ENCODE assay signal across 14 mouse cellular contexts in genomic region chrX:168660236-168660635, GRCm38 (mm10). TPM values are rescaled to one million over a fixed set of nuclear protein-coding genes. Genes with fewer than 3 reads are reported as not detected.
DNase-seq lines count a peak whose midpoint lies in the region; ATAC-seq and TF ChIP-seq lines count a peak whose summit lies in the region.
"Had no signal": no experiment of that assay in that cellular context is flagged by ENCODE, and none has a peak within 500 bp of the region (broad histone marks: within the 10 kb centered on the region; RNA-seq: fewer than 3 reads in every experiment).

No protein-coding gene starts in this region.

- TF ChIP-seq POLR2A in kidney, adult 2 months (IDR thresholded peaks at IDR 0.05; ENCODE audit: low read depth, low read length): no peak

- H3K27me3 ChIP-seq in liver, postnatal 0 days (ENCODE audit: insufficient read depth, low read length): no peaks in the 10 kb centered on the region
- H3K27me3 ChIP-seq in liver, embryonic 11.5 days (replicated peaks; ENCODE audit: control insufficient read depth, insufficient read depth, low read length): no peaks in the 10 kb centered on the region
- no peaks in the 10 kb centered on the region; the same call in 1 of the 2 replicates for H3K27me3 ChIP-seq in heart, embryonic 10.5 days (ENCODE audit: insufficient read depth, poor library complexity, severe bottlenecking)
- H3K27me3 ChIP-seq in kidney, adult 2 months (replicated peaks; ENCODE audit: control insufficient read depth, insufficient read depth, low read length): no peaks in the 10 kb centered on the region
- H3K27me3 ChIP-seq: hindbrain, embryonic 12.5 days had no signal

- H3K27ac ChIP-seq in liver, postnatal 0 days (ENCODE audit: low read depth): no peak overlapping the region
- no peak overlapping the region for H3K27ac ChIP-seq in liver, embryonic 11.5 days (ENCODE audit: low read depth, low read length)
- no peak overlapping the region for H3K27ac ChIP-seq in heart, embryonic 10.5 days
- no peak overlapping the region for H3K27ac ChIP-seq in kidney, adult 2 months (ENCODE audit: insufficient read depth, low read depth, low read length)
- H3K27ac ChIP-seq: gastrocnemius, adult 2 months; hindbrain, embryonic 12.5 days; liver, embryonic 14.5 days; neural tube, embryonic 13.5 days had no signal

- WGBS in liver, postnatal 0 days (ENCODE audit: insufficient replicate concordance): 73% methylated on average over 4 of the region's 4 CpGs
- WGBS in liver, embryonic 11.5 days: 71% methylated on average over 4 of the region's 4 CpGs
- 75% methylated on average over 4 of the region's 4 CpGs for WGBS in heart, embryonic 10.5 days
- WGBS in kidney, adult 2 months: 43% methylated on average over 4 of the region's 4 CpGs

- ATAC-seq in CD4-positive, CD25-positive, alpha-beta regulatory T cell, adult 4 months: no peak
- no peak for ATAC-seq in liver, postnatal 0 days
- ATAC-seq in liver, embryonic 11.5 days (replicated peaks; ENCODE audit: low FRiP score): no peak
- peak; percentile 91 for ATAC-seq in megakaryocyte-erythroid progenitor cell, adult 5-6 weeks (replicated peaks; ENCODE audit: low FRiP score, low TSS enrichment, poor library complexity, severe bottlenecking)

- H3K4me1 ChIP-seq in liver, postnatal 0 days (ENCODE audit: insufficient read depth): no peaks in the 10 kb centered on the region
- H3K4me1 ChIP-seq in liver, embryonic 11.5 days (replicated peaks; ENCODE audit: control insufficient read depth, insufficient read depth, low read length): no peaks in the 10 kb centered on the region
- no peaks in the 10 kb centered on the region for H3K4me1 ChIP-seq in heart, embryonic 10.5 days
- no peaks in the 10 kb centered on the region for H3K4me1 ChIP-seq in kidney, adult 2 months (ENCODE audit: control insufficient read depth, insufficient read depth, low read length)
- H3K4me1 ChIP-seq: hindbrain, embryonic 12.5 days; neural tube, embryonic 13.5 days had no signal

- peak; percentile 27 for DNase-seq in CD4-positive, CD25-positive, alpha-beta regulatory T cell, adult 2 months (ENCODE audit: low read depth, low spot score)
- DNase-seq in liver, postnatal 0 days: no peak
- DNase-seq in liver, embryonic 11.5 days (ENCODE audit: low spot score): no peak
- peak; percentile 7 for DNase-seq in NIH3T3 (ENCODE audit: low read depth)
- DNase-seq in heart, embryonic 10.5 days (ENCODE audit: low spot score): no peak
- no peak for DNase-seq in kidney, adult 2 months
- DNase-seq: adrenal gland, postnatal 25 days; gastrocnemius, adult 2 months; left cerebral cortex, postnatal 4 days had no signal

- no peak for TF ChIP-seq EP300 in liver, postnatal 0 days (IDR thresholded peaks at IDR 0.05; ENCODE audit: low read depth)

- H3K4me3 ChIP-seq in liver, postnatal 0 days (ENCODE audit: low read depth, low read length): no peak overlapping the region
- H3K4me3 ChIP-seq in liver, embryonic 11.5 days (ENCODE audit: low read depth, low read length): no peak overlapping the region
- no peak overlapping the region for H3K4me3 ChIP-seq in heart, embryonic 10.5 days
- H3K4me3 ChIP-seq in kidney, adult 2 months (ENCODE audit: insufficient read depth, low read depth, low read length): no peak overlapping the region
- H3K4me3 ChIP-seq: gastrocnemius, adult 2 months; hindbrain, embryonic 12.5 days; neural tube, embryonic 13.5 days had no signal

- no peak overlapping the region for H3K9ac ChIP-seq in liver, postnatal 0 days (replicated peaks)
- H3K9ac ChIP-seq in liver, embryonic 11.5 days (ENCODE audit: low read depth, low read length): no peak overlapping the region
- H3K9ac ChIP-seq: hindbrain, embryonic 12.5 days; liver, embryonic 14.5 days; neural tube, embryonic 13.5 days had no signal

- H3K36me3 ChIP-seq in liver, postnatal 0 days (replicated peaks; ENCODE audit: insufficient read depth, low read length): peaks cover 8% of the 10 kb centered on the region
- H3K36me3 ChIP-seq in liver, embryonic 11.5 days (ENCODE audit: control insufficient read depth, insufficient read depth, low read length): peaks cover 2% of the 10 kb centered on the region; the same call in 1 of the 2 replicates
- H3K36me3 ChIP-seq in heart, embryonic 10.5 days: peaks cover 19% of the 10 kb centered on the region
- no peaks in the 10 kb centered on the region for H3K36me3 ChIP-seq in kidney, adult 2 months (ENCODE audit: control insufficient read depth, insufficient read depth, low read length)

- H3K9me3 ChIP-seq in liver, postnatal 0 days (ENCODE audit: low read length): no peaks in the 10 kb centered on the region
- H3K9me3 ChIP-seq in liver, embryonic 11.5 days (ENCODE audit: control insufficient read depth, low read length): no peaks in the 10 kb centered on the region
- H3K9me3 ChIP-seq in heart, embryonic 10.5 days: no peaks in the 10 kb centered on the region
- H3K9me3 ChIP-seq: hindbrain, embryonic 12.5 days; neural tube, embryonic 13.5 days had no signal

- peak; percentile 16 for TF ChIP-seq CTCF in liver, postnatal 0 days (IDR thresholded peaks at IDR 0.05; ENCODE audit: low read depth)
- no peak for TF ChIP-seq CTCF in kidney, adult 2 months (conservative IDR thresholded peaks at IDR 0.05; ENCODE audit: insufficient read depth, insufficient read length, low read depth, low read length)

- no peak overlapping the region for H3K4me2 ChIP-seq in liver, postnatal 0 days (ENCODE audit: low read depth, low read length)
- no peak overlapping the region for H3K4me2 ChIP-seq in liver, embryonic 11.5 days
- H3K4me2 ChIP-seq: hindbrain, embryonic 12.5 days; neural tube, embryonic 13.5 days had no signal

RNA-seq across cellular contexts. Expression of gene Msl3, which starts 13.5 kb away (rescaled TPM):
- 10 to 100 TPM; 39.3 to 40.3 TPM for polyA plus RNA-seq in CD4-positive, CD25-positive, alpha-beta regulatory T cell, adult 4 months (2017; shearing (Covaris generic))
- polyA plus RNA-seq in liver, postnatal 0 days (2015; fragmentation: Nextera tagmentation; extraction: Ambion mirVana): 13.9 and 15.6 TPM in 2 replicates
- polyA plus RNA-seq in liver, embryonic 11.5 days (2014; fragmentation: Nextera tagmentation; extraction: Ambion mirVana): 35.5 and 38.2 TPM in 2 replicates
- total RNA-seq in megakaryocyte-erythroid progenitor cell, adult 5-6 weeks (2014; fragmentation: Nextera tagmentation): 45.3 and 49.6 TPM in 2 replicates
- total RNA-seq in megakaryocyte-erythroid progenitor cell, adult 5-6 weeks (2017): 118 and 131 TPM in 2 replicates
- 31.3 and 32.4 TPM in 2 replicates for polyA plus RNA-seq in heart, embryonic 10.5 days (2016; fragmentation: Nextera tagmentation; extraction: Ambion mirVana)
- 18.3 and 20.0 TPM in 2 replicates for polyA plus RNA-seq in kidney, adult 2 months (2012; rRNA removed)

Comparison
In these comparisons a context has a peak if more than half of its experiments do, and no peak if none do; other contexts are left out.
1. DNase-seq: peak in CD4-positive, CD25-positive, alpha-beta regulatory T cell, adult 2 months (single experiment) and NIH3T3 (single experiment); none in liver, postnatal 0 days (single experiment), liver, embryonic 11.5 days (single experiment), heart, embryonic 10.5 days (single experiment) and kidney, adult 2 months (single experiment).